Mouse (Mus musculus): ENCODE data around the gene Plekhg2.
A peak's percentile ranks its signal among the peaks of the same experiment; 100 is the strongest.

Plekhg2 gene

GRCm38 (mm10) chr7:28367663-28368275 is 4.6 kb downstream of the Plekhg2 start:
- no peak for DNase-seq (ENCODE audit: low read depth)

- DNase-seq (ENCODE audit: low read depth) = no peak
Observed at GRCm38 (mm10) chr7:28362441-28363060, 9.8 kb downstream of the Plekhg2 start.

GRCm38 (mm10) chr7:28361647-28362341 is 10.6 kb downstream of the Plekhg2 start:
- DNase-seq (ENCODE audit: low read depth) = no peak

GRCm38 (mm10) chr7:28360291-28360690 is 12.1 kb downstream of the Plekhg2 start:
- DNase-seq (ENCODE audit: low read depth) = no peak

- no peak for DNase-seq (ENCODE audit: low read depth)
Observed at GRCm38 (mm10) chr7:28359854-28360253, 12.5 kb downstream of the Plekhg2 start.

GRCm38 (mm10) chr7:28358431-28358830 is 14.0 kb downstream of the Plekhg2 start:
- DNase-seq (ENCODE audit: low read depth) = no peak

- DNase-seq (ENCODE audit: low read depth) = no peak
Observed at GRCm38 (mm10) chr7:28357984-28358383, 14.4 kb downstream of the Plekhg2 start.

- DNase-seq (ENCODE audit: low read depth) = no peak
Observed at GRCm38 (mm10) chr7:28356981-28357380, 15.4 kb downstream of the Plekhg2 start.

GRCm38 (mm10) chr7:28355221-28355620 is 17.2 kb downstream of the Plekhg2 start:
- DNase-seq (ENCODE audit: low read depth) = no peak

GRCm38 (mm10) chr7:28354596-28354995 is 17.8 kb downstream of the Plekhg2 start:
- DNase-seq (ENCODE audit: low read depth) = no peak

GRCm38 (mm10) chr7:28354113-28354581 is 18.3 kb downstream of the Plekhg2 start:
- no peak for DNase-seq (ENCODE audit: low read depth)

- no peak for DNase-seq (ENCODE audit: low read depth)
Observed at GRCm38 (mm10) chr7:28353267-28353666, 19.1 kb downstream of the Plekhg2 start.

GRCm38 (mm10) chr7:28351676-28352191 is 20.7 kb downstream of the Plekhg2 start:
- DNase-seq (ENCODE audit: low read depth) = no peak

GRCm38 (mm10) chr7:28350155-28350883 is 22.1 kb downstream of the Plekhg2 start, which contains the start of gene Rps16:
TSS of gene Rps16 (plus strand) at chr7:28350652.
- DNase-seq (ENCODE audit: low read depth) = peak; percentile 97

GRCm38 (mm10) chr7:28348601-28349000 is 23.8 kb downstream of the Plekhg2 start:
- DNase-seq (ENCODE audit: low read depth) = no peak

GRCm38 (mm10) chr7:28347746-28348145 is 24.7 kb downstream of the Plekhg2 start:
- no peak for DNase-seq (ENCODE audit: low read depth)

- DNase-seq (ENCODE audit: low read depth) = peak; percentile 65
Observed at GRCm38 (mm10) chr7:28344637-28345036, 27.8 kb downstream of the Plekhg2 start.

GRCm38 (mm10) chr7:28341381-28341780 is 31.0 kb downstream of the Plekhg2 start:
- no peak for DNase-seq (ENCODE audit: low read depth)

GRCm38 (mm10) chr7:28339213-28339917 is 33.0 kb downstream of the Plekhg2 start:
- peak; percentile 65 for DNase-seq (ENCODE audit: low read depth)

GRCm38 (mm10) chr7:28338108-28338998 is 34.0 kb downstream of the Plekhg2 start, which contains the start of gene Supt5:
TSS of gene Supt5 (minus strand) at chr7:28338746.
- DNase-seq (ENCODE audit: low read depth) = peak; percentile 100

All from c-Kit-positive CD71-negative TER-119-negative erythroid progenitor cells, embryonic 14.5 days (primary cell).